Mouse (Mus musculus): ENCODE results near the gene Cntn3.
"Not testable (repeated sequence)": the region's sequence is repeated elsewhere in the genome, so short reads cannot be mapped to it uniquely, and the experiment has no call there.

The Cntn3 gene

GRCm38 (mm10) chr6:102573001-102573400 lies at the start of gene Cntn3:
Cntn3 (minus strand) TSS chr6:102573101.
- DNase-seq, result not testable (repeated sequence)

GRCm38 (mm10) chr6:102600773-102601172 lies 27.9 kb upstream of the Cntn3 start:
- no peak for DNase-seq

DNA sequence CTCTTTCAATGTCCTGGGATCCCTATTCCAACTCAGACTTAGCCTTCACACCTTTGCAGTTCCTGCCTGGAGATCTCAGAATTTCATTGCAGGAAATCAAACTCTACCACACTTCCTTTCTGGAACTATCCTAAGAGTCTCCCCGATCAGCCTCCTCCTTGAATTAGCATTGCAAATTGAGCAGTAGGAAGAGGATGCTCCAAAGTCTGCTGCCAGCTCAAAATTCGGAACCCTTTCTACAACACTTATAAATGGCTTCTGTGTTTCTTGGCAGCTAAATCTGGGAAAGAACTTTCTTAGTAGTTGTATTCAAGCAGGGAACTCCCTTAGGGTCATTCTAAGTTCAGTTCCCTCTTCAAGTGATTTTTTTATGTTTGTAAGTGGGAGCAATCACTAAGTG lies 24.9 kb upstream of the Cntn3 start:
- DNase-seq, result no peak

GRCm38 (mm10) chr6:102590151-102590550 lies 17.2 kb upstream of the Cntn3 start:
- DNase-seq, result no peak

DNA sequence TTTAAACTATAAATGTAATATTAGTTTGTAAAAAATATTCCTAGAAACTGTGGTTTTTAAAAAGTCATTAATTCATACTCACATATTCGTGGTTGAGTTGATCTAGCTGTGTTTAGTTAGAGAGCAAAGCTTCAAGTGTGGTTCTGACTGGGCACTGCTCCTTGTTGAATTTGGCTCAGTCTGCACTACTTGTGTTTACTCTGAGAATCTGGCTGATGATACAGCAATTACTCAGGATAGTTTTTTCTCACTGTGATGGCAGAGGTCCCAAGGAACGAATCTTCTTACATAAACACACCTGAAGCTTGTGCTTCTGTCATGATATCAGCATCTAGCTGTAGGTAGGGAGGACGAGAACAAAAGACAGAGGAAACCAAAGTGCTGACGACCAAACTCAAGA lies 16.4 kb upstream of the Cntn3 start:
- no peak for DNase-seq

GRCm38 (mm10) chr6:102586056-102586455 lies 13.2 kb upstream of the Cntn3 start:
- no peak for DNase-seq

GRCm38 (mm10) chr6:102583578-102583977 lies 10.7 kb upstream of the Cntn3 start:
- no peak for DNase-seq

- no peak for DNase-seq
Measured at GRCm38 (mm10) chr6:102567496-102567895, 5.4 kb downstream of the Cntn3 start.

DNA sequence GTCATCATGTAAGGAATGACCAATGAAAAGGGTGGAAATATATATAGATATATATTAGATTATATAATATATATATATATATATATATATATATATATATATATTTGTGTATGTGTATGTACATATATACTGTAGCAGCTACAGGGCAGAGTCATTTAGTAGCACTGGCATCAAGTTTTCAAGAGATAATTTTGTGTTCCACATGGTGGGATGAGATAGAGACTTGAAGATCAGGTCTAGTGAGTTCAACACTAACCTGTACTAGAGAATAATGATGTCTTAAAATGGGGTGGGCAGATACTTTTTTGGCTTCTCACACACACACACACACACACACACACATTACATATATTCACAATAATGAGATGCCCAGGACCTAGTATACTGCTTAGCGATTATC lies 7.7 kb downstream of the Cntn3 start:
- no peak for DNase-seq

DNA sequence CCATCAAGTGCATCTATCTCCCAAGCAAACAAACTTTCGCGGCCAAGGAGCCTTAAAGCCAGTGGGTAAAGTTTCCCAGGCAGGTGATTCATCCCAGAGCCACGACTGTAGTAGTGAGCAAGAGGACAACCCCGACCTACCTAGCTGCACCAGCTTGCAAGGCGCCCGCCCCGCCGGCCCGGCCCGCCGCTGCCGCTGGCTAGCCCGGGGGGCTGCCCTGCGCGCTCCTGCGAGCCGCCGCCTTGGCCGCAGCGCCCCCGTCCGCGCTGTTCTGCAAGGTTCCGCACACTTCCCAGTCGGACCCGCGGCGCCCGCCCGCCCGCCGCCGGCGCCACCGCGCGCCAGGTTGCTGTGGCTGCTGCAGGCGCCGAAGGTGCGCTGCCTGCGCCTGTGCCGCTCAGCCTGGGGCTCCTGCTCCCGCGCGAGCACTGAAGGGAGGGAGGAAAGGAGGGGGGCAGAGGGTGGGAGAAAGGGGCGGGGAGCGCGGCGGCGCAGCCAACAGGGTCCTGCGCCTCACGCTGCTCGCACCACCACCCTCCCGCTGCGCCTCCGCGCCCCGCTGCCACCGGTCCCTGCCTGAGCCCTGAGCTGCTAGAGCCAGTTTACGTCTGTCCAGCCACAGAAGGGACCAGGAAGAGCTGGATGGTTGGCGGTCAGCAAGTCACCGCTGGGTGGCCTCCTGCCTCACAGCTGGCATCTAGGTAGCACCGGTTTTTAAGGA lies 8.7 kb downstream of the Cntn3 start:
- no peak for DNase-seq

- DNase-seq, result no peak
Measured at GRCm38 (mm10) chr6:102563431-102563830, 9.5 kb downstream of the Cntn3 start.

GRCm38 (mm10) chr6:102557521-102557920 lies 15.4 kb downstream of the Cntn3 start:
- DNase-seq, result no peak

DNA sequence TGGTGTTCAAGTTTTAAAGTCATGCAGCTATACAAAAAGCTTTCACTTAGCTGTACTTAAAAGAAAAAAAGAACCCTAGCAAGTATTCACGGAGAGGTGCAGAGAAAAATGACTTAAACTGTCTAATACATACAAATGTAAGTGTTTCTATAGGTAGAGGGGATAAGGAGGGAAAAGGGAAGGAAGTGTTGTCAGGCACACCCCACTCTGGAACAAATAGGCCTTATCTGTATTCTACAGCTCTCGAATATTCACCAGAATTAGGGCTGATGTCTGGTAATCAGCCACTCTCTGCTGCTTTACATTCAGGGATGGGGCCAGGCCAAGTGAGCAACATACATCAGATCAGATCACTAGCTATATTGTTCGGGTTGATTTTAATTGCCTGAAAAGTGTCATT lies 16.4 kb downstream of the Cntn3 start:
- DNase-seq, result no peak

- DNase-seq, result no peak
Measured at GRCm38 (mm10) chr6:102555814-102556437, 17.0 kb downstream of the Cntn3 start.

DNA sequence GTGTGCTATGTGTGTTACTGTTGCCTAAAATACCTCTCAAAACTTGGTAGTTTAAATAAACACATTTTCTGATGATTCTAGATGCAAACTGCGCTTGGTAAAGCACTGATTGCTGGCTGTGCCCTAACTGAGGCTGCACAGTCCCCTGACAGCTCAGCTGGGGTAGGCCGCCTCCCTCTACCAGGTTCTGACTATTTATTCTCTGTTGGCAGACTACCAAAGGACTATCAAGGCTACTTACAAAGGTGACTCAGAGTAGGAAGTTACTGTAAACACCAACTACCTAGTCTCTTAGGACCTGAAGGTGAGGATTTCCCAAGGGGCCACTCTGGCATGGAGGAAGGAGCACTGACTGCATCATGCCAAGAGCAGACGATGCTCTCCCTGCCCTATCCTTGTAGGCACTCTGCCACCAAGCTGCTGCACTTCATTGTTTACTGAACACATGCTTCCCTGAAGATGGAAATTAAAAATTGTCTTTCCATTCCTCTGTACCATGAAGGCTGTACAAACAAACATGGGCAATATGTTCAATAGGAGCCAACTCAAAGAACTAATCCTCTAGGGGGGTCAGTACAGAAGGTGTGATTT lies 17.7 kb downstream of the Cntn3 start:
- no peak for DNase-seq

- DNase-seq, result no peak
Measured at GRCm38 (mm10) chr6:102541633-102542412, 31.1 kb downstream of the Cntn3 start.

GRCm38 (mm10) chr6:102535599-102535998 lies 37.3 kb downstream of the Cntn3 start:
- DNase-seq, result no peak

DNA sequence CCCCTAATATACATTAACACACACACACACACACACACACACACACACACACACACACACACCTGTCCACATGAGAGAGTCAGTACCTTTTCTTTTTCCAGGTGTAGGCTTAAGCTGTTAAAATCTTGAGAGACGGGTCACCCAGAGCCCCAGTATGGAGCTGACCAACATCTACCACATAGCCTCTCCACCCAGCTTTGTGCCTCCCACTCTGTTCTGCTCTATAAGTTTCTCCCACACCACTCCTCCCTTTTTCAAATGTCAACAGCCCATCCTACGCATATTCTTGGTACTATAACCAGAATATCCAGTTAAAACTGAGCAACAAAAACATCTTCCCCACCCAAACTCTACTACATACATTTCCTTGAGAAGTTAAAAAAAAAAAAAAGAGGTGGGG lies 49.9 kb downstream of the Cntn3 start:
- no peak for DNase-seq

DNA sequence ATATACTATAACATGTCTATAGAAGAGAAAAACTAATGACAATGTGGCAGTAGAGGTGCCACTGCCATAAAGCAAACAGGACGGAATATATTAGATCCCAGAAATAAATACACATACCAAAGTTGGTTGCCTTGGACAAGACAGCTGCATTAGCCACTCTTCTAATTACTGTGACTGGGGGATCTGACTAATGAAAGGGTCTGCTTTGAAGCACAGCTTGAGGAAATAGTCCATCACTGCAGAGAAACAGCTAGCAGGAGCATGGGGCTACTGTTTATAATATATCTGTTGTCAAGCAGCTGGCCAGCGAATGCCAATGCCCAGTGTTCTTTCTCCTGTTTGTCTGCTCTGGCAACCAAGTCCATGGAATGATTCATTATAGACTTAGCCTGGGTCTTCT lies 51.9 kb downstream of the Cntn3 start:
- no peak for DNase-seq

- no peak for DNase-seq
Measured at GRCm38 (mm10) chr6:102515231-102515630, 57.7 kb downstream of the Cntn3 start.

GRCm38 (mm10) chr6:102512085-102512484 lies 60.8 kb downstream of the Cntn3 start:
- no peak for DNase-seq

- no peak for DNase-seq
Measured at GRCm38 (mm10) chr6:102485509-102485908, 87.4 kb downstream of the Cntn3 start.

DNA sequence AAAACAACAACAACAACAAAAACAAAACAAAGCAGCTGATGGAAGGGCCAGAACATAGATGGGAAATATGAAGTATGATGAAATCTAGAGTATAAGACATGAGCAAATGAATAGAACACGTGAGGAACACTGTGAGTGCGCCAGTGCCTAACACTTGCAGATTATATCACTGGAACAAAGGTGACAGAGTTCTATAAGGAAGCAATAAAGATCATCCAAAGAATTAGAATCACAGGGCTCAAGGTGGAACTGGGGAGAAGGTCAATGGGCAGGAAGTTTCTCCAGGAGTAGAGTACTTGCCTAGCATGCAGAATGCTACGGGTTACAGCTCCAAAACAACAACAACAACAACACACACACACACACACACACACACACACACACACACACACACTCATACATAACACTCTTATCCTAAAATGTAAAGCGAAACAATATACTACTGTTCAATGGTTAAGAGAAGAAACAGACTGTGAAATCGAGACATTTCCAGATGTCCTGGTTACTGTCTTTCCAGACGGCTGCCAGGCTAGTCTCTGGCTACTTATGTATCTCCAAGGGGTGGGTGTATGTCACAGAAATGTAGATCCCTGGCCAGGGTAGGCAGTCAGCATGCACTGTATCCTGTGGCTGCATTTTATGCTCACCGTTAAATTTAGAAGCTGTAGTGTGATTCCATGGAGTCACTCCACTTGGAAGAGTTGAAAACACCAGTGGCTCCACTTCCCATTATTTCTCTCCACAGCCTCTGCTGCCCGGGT lies 94.4 kb downstream of the Cntn3 start:
- DNase-seq, result no peak
